Mouse (Mus musculus) cerebellum, adult (tissue): ENCODE data around the gene Arnt2.
A peak's percentile ranks its signal among the peaks of the same experiment; 100 is the strongest.

ENCODE experiments used
- ATAC-seq: cut with Nextera tagmentation; 2 replicates; pipeline ENCODE4 v1.9.2; 2017; ENCODE audit warnings: mild to moderate bottlenecking, moderate library complexity, mixed read lengths; ENCODE audit not compliant: insufficient number of reproducible peaks, low FRiP score, low TSS enrichment

The Arnt2 gene

DNA sequence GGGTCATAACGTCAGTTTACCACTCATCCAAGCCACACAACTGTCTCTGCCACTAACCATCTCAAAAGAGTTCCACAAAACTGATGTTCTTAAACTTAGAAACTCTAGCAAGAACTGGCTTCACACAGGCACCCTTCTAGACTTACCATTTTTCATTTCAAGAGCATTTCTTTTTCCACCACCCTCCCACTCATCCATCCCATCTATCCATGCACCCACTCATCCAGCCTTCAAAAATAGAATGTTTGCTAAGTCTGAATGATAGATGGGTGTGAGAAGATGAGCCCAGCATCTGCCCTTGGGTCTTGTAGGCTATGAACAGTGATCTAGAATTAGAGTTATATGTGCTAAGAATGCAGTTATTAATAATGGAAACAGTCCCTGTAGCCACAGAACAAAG, 109.7 kb downstream of the Arnt2 start:
- no peak for ATAC-seq

DNA sequence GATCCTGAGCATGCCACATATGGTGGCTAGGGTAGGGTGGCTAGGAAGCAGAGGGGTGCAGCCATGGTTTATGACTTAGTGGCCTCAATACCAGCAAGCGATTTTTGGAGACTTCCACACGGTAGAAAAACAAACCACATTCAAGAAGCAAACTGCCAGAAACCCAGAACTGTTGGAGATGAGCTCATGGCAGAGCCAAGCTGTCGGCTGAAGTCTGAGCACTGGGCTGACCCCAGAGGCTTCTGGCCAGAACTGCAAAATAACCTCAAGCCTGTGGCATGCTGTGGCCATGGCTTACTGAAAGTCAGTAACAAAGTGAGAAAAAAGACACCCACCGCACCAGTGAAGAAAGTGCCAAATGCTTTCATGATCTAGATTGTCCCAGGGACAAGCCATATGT, 110.4 kb downstream of the Arnt2 start:
- ATAC-seq: no peak

DNA sequence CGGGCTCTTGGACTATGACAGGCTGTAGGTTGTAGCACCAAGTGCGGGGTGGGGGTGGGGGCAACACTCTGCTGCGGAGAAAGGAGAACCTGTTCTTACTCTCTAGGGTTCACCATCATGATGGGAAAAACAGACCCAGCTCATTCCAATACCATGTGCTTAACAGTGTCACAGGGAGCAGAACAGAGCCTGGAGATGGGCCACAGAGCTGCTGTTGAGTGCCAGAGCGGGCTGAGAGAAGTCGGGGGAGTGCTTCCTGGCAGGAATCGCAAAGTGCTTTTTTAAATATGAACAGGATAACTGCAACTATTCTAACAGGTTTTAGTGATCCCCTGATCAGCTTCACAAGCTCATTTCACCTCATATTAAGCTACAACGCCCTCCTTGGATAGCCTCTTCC, 116.9 kb downstream of the Arnt2 start:
- no peak for ATAC-seq

DNA sequence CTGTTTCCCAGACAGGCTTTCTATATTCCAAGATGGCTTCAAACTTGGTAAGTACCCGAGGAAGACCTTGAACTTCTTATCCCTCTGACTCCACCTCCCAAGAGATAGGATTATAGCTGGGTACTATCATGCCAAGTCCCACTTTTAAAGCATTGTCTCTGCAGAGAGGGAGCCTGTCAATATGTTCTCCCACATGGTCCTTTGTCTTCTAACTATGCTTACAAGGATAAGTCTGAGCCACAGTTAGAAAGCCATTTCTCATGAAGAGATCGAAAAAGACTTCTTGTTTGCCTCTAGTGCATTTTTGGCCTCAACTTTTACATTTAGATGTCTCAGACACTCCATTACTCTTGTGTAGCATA, 122.8 kb downstream of the Arnt2 start:
- ATAC-seq: no peak

DNA sequence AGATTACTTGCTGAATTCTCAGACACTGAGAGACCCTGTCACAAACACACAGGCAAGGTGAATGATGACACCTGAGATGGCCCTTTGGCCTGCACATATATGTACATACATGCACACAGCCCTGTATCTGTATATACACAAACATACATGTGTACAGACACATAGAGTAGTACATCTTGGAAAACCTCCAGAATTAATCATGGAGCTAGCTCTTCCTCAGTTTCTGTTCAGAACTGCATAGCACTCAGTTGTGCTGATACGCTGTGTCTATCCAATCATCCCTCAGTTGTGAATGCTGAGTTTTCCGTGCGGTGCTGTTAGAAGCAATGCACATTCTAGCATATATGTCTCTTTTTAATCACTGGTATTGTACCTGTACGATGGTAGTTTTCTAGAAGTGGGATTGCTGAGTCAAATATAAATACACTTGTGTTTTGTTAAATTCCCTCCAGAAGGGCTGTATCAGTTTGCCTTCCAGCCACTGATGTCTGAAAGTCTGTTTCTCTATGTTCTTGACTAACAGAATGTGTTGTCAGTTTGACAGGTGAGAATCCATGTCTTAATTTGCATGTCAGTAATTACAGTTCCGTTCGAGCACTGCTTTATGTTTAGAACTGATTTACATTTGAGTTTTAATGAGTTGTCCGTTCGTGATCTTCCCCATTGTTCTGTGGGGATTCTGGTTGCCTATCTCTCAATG, 123.3 kb downstream of the Arnt2 start:
- ATAC-seq: no peak

DNA sequence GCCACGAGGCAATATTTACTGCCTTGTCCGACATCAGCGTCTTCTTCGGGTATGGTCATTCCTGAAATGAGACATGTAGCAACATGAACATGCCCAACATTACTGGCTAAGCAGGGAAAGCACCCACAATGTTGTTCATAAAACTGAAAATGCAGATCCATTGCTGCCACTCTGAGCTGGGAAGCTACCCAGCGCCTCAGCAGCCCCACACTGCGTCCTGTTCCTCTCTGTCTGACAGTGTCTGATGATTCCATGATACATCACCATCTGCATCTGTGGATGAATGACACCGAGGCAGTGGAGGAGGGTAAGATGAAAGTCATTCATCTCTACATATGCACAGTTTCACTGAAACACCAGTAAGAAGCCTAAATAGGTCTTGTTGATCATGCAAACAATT, 124.2 kb downstream of the Arnt2 start:
- ATAC-seq: no peak

DNA sequence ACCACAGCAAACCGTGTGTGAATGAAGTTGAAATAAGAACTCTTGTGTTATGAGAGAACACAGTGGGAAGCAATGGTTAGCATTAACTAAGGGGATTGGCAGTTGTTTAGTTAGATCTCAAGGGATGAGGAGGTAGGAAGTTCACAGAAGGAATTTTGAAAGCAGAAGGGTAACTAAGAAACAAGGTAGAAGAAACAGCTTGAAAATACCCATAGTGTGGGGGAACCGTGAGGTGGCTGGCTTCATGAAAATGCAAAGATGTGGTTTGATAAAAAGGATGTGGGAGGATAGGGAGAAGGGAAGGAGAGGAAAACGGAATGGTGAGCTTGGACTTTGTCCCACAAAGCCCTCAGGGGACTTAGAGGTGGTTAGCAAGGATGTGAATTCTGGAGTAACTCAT, 125.0 kb downstream of the Arnt2 start:
- ATAC-seq: no peak

DNA sequence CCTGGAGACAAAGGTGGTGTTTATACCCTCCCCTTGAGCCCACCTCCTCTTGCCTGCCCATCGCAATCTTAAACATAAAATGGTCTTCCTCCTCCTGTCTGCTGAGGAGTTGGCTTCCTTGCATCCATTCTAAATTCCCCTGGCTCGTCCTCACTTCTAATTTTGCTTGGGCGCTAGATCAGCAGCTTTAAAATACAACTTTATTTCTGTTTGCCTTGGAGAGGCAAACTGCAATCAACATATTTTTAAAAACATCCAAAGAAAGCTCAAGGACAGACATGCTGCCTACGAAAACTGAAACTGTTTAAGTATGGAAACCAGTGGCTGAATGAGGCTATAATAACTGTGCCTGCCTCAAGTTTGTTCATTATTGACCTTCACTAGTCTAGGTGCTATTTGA, 127.7 kb downstream of the Arnt2 start:
- no peak for ATAC-seq

DNA sequence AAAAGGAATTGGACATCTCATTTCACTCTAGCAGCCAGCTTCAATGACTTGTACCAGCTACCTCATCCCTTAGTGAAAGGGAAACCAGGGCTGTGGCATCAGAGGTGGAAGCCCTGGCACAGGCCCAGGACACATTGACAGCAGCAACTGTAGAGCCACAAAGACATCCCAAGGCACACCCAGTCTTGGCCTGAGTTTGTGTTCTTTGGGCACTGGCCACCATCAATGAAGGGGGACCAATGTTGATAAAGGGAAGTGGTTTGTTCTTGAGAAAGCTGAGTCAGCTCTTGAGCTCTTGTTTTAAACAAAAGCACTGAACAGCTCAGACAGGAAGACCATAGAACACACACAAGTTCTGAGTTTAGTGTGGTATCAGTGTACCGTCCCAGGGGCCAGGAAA, 130.7 kb downstream of the Arnt2 start:
- no peak for ATAC-seq

DNA sequence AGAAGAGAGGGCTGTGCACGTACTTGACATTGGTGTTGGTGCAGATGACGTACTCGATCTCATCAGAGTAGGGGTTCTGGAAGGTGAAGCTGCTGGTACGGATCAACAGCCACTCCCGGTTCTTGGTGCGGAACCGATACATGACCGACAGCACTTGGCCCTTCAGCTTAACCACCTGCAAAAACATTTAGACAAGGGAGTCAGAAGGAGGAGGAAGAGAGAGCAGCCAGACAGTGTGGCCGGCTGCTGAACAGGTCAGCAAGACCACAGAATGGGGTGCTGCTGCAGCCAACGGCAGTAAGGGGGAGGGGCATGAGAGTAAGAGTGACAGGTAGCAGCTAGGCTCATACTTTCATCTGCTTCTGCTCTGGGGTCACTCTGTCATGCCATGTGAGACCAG, 134.7 kb downstream of the Arnt2 start:
- ATAC-seq: no peak

DNA sequence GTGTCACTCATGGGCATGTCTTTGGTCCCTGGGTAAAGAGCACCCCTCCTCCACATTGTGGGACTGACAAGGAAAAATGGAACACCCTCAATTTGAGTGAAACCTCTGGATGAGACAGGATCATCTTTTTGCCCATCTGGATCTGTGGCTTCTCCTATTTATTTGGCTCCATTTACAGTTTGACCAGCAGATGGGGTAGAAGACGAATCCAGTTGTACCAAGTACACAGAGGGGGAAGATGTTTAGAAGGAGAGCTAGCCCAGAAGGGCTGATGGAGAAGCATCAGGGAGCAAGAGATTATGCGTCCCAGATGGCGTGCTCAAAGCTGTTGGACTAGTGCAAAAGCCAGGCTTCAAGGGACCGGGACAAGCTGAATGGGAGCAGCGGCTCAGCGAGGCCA, 136.0 kb downstream of the Arnt2 start:
- no peak for ATAC-seq

DNA sequence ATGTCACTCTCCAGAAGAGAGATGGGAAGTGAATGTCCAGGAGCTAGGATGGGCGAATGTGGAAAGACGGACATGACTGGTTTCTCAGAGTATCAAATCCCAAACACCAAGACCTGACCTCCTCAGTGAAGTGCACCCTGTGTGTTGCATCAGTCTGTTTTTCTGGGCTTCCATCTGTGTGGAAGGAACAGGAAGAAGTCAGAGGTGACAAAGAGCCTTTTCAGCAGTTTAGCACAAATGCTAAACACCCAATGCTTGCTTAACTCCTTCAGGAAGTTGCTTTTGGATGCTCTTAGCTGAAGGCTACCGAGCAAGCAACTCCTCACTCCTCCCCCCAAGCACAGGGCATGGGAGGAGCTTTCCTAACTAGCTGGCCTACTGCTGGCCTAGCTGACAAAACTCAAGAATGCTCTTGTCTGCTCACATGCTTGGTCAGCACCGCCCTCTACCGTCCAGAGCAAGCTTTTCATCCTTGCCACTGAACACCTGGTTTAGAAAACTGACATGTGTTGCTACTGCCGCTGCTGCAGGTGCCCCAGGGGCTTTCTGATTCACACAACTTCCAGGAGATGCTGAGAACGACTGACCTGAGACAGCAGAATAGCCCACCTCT, 137.7 kb downstream of the Arnt2 start:
- ATAC-seq: peak; percentile 86

DNA sequence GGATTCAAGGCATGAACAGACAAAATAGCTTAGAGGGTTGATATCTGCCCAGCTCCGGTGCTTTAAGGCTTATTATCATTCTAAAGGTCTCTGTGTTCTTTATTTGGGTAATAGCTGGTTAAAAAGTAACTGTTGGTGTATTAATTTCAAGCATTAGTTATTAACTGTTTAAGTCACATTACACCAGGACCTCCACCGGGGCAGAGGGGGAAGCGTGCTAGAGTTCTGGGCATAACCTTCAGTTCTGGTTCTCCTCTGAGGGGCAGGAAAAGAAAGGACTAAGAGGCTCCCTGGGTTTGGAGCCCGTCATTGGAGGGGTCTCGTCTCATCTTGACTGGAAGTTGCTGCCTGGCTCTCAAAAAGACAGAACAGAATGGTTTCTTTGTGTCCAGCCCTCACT, 138.5 kb downstream of the Arnt2 start:
- no peak for ATAC-seq

DNA sequence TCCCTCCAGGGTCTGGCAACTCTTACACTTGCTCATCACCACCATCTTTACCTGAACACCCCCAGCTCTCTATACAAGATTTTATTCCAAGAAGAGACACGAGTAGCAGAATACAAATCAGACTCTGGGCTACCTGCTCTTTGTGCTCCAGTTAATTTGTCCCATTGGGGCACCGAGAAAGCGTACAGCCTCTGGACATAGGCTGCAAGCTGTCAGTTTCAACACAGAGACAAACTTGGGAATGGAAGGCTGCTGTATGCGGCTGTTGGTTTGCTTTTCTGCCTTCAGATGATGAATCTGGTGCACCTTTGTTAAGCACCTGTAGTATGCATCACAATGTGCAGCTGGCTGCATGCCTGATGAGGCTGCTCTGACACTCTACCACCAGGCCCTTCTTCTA, 146.5 kb downstream of the Arnt2 start:
- ATAC-seq: no peak

DNA sequence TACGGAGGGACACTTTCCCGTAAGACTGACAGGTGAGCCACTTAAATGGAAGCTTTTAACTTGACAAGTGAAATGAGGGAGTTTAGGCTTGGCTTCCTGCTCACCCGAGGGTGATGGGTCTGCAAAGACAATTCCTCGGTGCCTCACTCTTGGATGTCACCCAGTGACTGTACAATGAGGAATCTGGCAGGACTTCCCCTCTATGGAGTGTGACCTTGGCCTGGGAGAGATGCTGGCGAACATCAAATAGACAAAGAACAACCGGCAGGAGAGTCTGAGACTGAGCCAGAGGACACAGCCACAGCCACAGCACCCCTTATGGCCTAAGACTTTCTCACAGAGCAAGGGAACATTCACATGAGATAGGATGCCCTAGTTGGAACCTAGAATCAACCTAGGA, 148.6 kb downstream of the Arnt2 start:
- no peak for ATAC-seq

DNA sequence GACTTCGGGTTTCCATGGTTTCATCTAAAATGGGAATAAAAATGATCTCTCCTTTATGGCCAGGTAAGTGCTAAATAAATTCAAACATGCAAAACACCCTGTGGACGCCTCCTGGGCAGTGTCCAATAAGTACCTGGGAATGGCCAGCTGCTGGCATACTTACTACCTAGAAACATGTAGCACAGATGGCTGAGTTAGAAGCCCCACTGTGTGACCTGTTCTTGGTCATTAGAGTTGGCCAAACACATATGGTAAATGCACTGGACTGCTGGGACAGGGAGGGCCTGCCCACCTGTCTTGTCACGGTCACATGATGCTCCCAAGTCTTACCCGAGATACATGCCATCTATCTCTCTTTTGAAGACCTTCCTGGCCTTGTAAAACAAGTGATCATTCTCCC, 149.6 kb downstream of the Arnt2 start:
- ATAC-seq: no peak

DNA sequence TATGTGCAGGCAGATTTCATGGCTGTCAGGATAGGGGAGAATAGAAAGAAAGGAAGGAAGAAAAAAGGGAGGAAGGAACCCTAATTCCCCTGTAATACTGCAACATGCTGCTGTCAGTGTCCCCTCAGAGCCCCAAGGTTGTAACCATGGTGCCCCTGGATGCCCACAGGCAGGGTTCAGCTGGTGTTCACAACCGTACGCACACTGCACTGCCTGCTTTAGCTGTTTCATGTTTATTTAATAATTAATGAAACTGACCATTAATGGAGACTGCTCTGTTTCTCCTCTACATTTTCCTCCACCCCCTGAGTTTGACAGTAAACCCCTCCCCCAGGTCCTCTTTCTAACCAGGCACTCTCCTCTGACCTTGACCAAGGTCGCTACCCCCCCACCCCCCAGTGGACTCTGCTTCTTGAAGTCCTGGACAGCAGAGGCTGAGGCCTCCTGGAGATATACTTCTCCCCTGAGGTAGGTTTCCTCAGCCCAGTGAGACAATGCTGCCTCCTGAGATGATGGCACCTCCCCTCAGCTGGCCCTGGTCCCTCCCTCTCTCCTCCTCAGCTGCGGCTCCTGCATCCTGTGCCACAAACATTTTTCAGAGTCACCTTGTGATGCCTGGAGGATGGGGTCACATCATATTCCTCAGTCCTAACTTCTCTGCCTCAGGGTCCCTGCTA, 150.5 kb downstream of the Arnt2 start:
- ATAC-seq: no peak

DNA sequence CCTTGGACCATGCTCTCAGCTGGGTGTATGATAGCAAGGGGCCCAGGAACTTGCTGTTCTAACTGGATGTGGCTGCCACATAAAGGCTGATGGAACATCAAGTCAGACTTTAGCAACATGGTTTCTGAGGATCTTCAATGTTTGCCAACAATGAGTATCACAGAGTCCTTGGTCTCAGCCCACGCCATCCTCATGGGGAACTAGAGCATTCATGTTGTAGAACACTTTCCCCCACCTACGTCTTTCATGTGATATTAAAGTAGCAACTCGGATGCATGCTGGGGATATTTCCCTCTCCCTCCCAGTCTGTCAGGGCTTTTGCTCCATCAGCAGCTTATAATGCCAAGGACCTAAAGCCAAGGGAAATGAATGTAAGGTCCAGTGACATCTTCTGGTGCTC, 153.3 kb downstream of the Arnt2 start:
- no peak for ATAC-seq

DNA sequence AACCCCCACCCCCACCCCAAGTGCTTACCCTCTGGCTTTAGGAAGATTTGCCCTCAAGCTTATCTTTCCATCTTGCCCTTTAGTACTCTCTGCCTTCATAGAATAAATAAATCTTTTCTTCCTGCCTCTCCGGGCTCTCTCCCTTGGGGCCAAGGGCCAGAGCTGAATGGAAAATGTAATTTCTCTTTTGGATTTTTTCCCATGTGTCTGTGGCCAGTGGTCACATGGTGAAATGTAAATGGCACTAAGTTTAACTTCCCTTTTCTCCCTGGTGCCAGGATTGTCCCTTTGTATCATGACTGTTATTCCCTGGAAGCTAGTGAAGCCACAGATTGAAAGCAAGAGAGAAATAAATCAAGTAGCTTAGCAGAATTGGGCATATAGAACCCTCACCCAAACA, 153.7 kb downstream of the Arnt2 start:
- no peak for ATAC-seq

DNA sequence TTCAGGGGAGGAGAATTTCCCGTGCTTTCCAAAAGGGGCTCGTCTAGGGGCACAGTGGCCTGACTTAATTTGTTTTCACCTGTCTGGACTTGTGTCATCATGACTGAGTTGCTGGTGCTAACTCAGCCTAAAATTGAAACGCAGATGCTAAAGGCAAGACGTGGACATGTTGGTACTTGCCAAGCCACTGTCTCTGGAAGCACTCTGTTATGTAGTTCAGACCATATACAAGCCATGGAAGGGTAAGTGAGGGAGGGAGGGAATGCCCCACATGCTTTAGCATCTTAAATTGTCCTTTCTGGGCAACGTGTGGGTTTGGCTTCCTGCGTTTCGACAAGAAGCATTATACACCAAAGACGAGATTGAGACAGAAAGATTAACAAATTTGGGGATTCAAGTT, 155.1 kb downstream of the Arnt2 start:
- ATAC-seq: no peak

DNA sequence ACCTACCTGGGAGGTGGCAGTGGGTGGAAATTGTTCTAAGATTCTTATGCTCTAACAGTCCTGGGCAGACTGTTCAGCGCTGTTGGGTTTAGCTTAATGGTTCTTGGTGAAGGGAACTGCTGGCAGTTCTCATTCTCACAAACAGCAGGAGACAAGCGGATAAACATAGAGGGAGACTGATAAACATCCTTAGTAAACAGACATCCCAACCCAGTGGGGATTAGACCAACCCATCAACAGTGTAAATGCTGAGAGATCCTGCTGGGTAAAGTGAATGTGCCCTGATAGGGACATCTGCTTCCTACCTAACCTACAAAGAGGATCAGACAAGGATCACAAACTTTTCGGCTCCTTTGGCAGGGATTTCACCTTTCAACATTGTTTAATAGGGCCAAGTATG, 155.7 kb downstream of the Arnt2 start:
- ATAC-seq: no peak

DNA sequence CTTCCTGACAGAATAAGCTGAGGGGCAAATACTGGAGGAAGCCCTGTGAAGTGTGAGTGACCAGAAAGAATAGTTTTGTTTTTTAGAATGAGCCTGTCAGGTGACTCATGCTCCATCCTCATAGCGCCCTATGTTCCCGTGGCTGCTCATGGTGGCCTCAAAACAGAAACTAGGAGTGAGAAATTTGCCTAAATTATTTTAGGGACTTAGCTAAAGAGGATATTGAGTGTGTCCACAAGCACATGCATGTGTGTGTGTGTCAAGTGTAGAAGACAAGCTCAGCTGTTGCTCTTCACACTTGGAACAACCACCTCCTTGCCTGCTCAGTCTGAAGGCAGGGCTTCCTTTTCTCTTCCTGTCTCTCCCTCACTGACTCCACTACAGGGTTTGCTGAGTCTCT, 158.3 kb downstream of the Arnt2 start:
- no peak for ATAC-seq
